Mouse (Mus musculus) adipocyte (in vitro differentiated cells): ENCODE data around the gene Heatr5b.
"Not testable (repeated sequence)": the region's sequence is repeated elsewhere in the genome, so short reads cannot be mapped to it uniquely, and the experiment has no call there.

Experiments
- DNase-seq: peaks from one replicate; pipeline ENCODE4 v3.0.0-alpha.2; 2016; ENCODE audit warnings: low spot score

Heatr5b gene

GRCm38 (mm10) chr17:78834856-78835835, at the start of gene Heatr5b, which contains the start of gene Gpatch11:
Gene Heatr5b (minus strand): TSS chr17:78835364.
Gene Gpatch11 (plus strand): TSS chr17:78835567.
- DNase-seq, result peak; percentile 100

- DNase-seq, result no peak
Observed at GRCm38 (mm10) chr17:78883291-78883690, 48.1 kb upstream of the Heatr5b start.

DNA sequence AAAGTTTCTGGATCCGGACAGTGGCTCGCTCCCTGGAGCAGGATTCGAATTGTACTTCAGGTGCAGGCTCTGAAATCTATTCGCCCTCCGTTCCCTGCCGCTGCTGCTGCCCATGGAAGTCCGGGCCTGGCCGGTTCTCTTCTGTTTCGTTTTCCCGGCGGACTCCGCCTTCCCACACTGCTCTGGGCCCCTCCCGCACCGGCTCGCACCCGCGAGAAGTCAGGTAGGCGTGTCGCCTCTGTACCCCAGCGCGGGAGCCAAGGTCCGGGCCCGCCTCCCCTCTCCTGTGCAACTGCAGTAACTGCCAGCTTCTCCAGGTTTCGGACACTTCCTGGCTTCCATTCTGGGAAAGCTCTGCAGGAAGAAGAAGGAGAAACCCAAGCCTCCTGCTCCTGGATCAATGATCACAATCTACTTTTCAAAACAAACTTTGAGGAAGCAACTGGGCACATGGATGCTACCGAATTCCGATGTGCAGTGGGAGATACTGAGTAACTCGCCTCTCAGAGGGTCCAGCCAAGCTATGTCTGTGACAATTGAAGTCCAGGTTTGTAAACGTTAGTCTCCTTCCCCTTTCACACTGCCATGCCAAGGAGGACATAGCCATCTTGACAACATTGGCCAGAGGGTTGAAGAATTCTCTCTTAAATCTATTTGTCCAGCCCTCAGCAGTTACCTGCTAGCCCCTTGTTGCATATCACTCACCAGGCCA, 47.4 kb upstream of the Heatr5b start, which contains the start of gene Eif2ak2:
TSS of gene Eif2ak2 (minus strand) at position 173 of the 712 bp plus-strand sequence.
- peak; percentile 91 for DNase-seq

DNA sequence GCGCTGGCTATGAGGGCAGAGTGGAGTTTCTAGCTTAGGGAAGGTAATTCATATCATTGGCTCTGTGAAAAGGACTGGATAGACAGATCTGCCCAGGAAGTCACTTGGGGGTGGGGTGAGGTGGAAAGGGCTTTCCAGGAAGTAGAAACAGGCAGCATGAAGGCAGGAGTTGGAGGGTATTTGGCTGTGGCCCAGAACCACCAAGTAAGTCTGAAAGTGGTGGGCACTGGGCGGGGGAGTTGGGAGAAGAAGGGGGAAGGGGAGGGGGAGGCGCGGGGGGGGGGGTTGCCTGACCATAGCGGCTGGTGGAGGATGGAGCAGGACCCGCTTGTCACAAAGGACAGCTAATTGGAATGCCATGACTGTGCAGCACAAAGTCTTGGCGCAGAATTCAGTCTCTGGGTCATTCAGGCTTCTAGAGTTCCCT, 46.7 kb upstream of the Heatr5b start:
- DNase-seq, result peak; percentile 10

DNA sequence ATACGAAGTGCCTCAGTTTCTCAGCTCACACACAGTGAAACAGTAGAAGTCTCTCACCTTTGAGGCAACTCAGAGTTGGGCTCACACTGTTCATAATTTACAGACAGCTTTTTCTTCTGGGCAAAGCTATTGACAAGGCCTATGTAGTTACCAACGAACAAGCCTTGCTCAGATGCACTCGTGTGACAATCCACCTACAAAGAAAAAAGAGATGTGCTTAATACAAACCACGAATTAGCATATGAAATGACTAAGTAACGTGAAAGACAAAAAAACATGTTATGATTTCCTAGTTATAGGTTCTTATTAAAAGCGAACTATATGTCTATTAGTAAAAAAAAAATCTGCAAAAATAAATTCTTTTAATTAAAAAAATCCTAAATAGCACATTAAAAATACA, 38.7 kb upstream of the Heatr5b start:
- no peak for DNase-seq

GRCm38 (mm10) chr17:78856243-78856642, 21.1 kb upstream of the Heatr5b start:
- no peak for DNase-seq

- DNase-seq, result no peak
Observed at GRCm38 (mm10) chr17:78842271-78842928, 7.2 kb upstream of the Heatr5b start.

DNA sequence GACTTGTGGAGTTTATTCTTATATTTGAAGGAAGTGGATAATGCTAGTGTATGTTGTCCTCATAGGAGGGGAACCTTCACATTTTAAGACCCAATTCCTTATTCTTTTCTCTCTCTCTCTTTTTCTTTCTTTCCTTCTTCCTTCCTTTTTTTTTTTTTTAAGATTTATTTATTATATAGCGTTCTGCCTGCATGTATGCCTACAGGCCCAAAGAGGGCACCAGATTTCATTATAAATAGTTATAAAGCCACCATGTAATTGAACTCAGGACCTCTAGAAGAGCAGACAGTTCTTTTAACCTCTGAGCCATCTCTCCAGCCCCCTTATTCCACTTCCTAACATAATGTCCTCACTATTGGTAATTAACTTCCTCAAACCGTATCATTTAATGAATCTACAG, 892 bp upstream of the Heatr5b start:
- peak; percentile 47 for DNase-seq

DNA sequence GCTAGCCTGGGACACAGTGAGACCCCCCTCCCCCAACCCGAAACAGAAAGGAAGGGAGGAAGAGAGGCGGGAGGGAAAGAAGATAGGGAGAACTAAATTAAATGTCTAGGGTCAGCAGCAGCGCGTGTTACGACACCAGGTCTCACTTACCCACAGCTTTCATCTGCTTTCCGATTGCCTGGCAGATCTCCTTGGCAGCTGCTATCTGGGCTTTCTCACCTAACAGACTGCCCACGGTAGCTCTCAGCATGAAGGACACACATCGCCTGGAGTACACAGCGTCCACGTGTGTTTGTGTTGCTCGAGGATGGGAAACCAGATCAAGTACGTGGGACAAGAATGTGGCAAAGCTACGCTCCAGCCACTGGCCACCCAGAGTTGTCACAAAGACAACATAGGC, 10.8 kb downstream of the Heatr5b start:
- DNase-seq, result no peak

GRCm38 (mm10) chr17:78809582-78809981, 25.6 kb downstream of the Heatr5b start:
- no peak for DNase-seq

GRCm38 (mm10) chr17:78809019-78809418, 26.1 kb downstream of the Heatr5b start:
- DNase-seq, result peak; percentile 22

GRCm38 (mm10) chr17:78797222-78797621, 37.9 kb downstream of the Heatr5b start:
- peak; percentile 19 for DNase-seq

GRCm38 (mm10) chr17:78794390-78794789, 40.8 kb downstream of the Heatr5b start:
- DNase-seq, result peak; percentile 15

- DNase-seq, result peak; percentile 61
Observed at GRCm38 (mm10) chr17:78792122-78792521, 43.0 kb downstream of the Heatr5b start.

- peak; percentile 62 for DNase-seq
Observed at GRCm38 (mm10) chr17:78791690-78792070, 43.5 kb downstream of the Heatr5b start.

GRCm38 (mm10) chr17:78791068-78791689, 44.0 kb downstream of the Heatr5b start:
- DNase-seq, result peak; percentile 74

GRCm38 (mm10) chr17:78788273-78788672, 46.9 kb downstream of the Heatr5b start:
- DNase-seq, result not testable (repeated sequence)

DNA sequence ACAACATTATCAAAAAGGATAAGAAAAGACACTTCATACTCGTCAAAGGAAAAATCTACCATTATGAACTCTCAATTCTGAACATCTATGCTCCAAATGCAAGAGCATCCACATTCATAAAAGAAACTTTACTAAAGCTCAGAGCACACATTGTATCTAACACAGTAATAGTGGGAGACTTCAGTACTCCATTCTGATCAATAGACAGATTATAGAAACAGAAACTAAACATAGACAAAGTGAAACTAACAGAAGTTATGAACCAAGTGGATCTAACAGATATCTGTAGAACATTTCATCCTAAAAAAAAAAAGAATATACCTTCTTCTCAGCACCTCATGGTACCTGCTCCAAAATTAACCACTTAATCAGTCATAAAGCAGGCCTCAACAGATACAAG, 56.4 kb downstream of the Heatr5b start:
- DNase-seq, result no peak

GRCm38 (mm10) chr17:78772317-78772716, 62.8 kb downstream of the Heatr5b start:
- DNase-seq, result no peak

DNA sequence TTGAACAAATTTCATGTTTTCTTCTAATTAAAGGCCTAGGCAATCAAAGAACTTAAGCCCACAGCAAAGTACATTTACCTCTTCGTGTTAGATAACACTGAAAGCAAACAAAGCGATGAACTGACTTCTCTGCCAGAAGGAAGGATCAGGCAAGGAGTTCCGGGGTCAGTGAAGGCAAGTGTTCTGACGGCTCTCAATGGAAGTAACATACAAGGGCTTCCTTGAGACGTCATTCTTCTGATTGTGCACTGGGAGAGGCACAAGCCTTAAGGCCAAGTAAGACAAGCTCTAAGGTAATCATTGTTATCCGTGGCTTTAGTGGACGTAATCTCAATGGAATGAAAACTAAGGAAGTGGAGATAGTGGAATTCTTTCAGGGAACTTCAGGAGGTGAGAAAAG, 64.2 kb downstream of the Heatr5b start:
- DNase-seq, result no peak

DNA sequence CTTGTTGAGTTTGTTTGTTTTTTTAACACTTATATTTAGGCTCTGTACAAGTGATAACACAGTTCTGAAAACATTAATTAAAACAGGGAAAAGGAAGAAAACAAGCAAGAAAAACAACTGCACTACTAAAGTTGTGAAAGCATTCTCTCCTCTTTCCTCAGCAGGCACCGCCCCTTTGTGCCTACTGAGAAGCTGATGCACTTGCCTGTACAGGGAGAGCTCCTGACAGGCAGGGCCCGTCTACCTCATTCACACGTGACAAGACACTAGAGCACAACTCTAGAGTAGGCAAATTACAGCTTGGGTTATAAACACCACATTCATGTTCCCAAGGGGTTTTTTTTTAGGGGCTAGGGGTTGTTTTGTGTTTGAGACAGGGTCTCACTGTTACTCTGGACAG, 65.8 kb downstream of the Heatr5b start:
- no peak for DNase-seq

DNA sequence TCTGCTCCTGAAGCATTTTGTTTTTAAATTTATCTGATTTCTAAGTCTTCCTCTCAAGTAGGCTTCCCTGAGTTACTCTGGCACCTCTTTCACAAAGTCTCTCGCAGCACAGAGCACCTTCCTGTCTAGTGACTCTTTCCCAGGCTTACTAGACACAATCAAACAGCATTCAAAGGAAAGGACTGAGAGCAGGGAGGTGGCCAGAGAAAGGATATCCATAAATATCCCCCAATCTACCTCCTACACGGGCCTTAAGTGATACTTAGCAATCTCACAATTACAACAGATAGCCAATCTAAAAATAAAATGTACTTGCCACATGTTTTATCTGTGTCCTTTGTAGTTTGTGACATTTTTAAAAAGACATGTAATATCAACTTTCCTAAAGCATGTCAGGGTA, 66.2 kb downstream of the Heatr5b start:
- no peak for DNase-seq
